Mouse (Mus musculus) forebrain, embryonic 13.5 days (tissue): ENCODE measurements around the gene Arpc2. TPM values are rescaled to one million over a fixed set of nuclear protein-coding genes. Genes with fewer than 3 reads are reported as not detected.

Experiments used
- ATAC-seq: fragments of 200-750 bp; cut with Nextera tagmentation; 2 replicates; pipeline ENCODE4 v1.8.0; 2017
- H3K27ac ChIP-seq: fragments of 300-500 bp; sonication (generic); 2 replicates; pipeline ENCODE4 v1.5.1; 2015; ENCODE audit warnings: inconsistent platforms, mild to moderate bottlenecking, moderate library complexity
- H3K27me3 ChIP-seq: fragments of 300-500 bp; sonication (generic); 2 replicates; pipeline ENCODE4 v1.6.1; 2015; ENCODE audit warnings: mild to moderate bottlenecking, inconsistent platforms
- H3K36me3 ChIP-seq: fragments of 300-500 bp; sonication (generic); 2 replicates; pipeline ENCODE4 v1.6.1; 2015; ENCODE audit warnings: mild to moderate bottlenecking, inconsistent platforms; ENCODE audit not compliant: poor library complexity, severe bottlenecking
- H3K4me1 ChIP-seq: fragments of 300-500 bp; sonication (generic); 2 replicates; pipeline ENCODE4 v1.6.1; 2015; ENCODE audit warnings: inconsistent platforms
- H3K4me2 ChIP-seq: fragments of 300-500 bp; sonication (generic); 2 replicates; pipeline ENCODE4 v1.6.1; 2015; ENCODE audit warnings: inconsistent platforms, mild to moderate bottlenecking, moderate library complexity
- H3K4me3 ChIP-seq: fragments of 300-500 bp; sonication (generic); 2 replicates; pipeline ENCODE4 v1.5.1; 2015; ENCODE audit warnings: mild to moderate bottlenecking, inconsistent platforms
- H3K9ac ChIP-seq: fragments of 300-500 bp; sonication (generic); 2 replicates; pipeline ENCODE4 v1.6.1; 2015; ENCODE audit warnings: mild to moderate bottlenecking, inconsistent platforms
- H3K9me3 ChIP-seq: fragments of 300-500 bp; sonication (generic); replicated peaks from 2 replicates; pipeline ENCODE4 v1.6.1; 2016; ENCODE audit warnings: inconsistent platforms
- WGBS: fragments of 180-500 bp; shearing (Covaris S2); methylation state at CpG from one replicate; pipeline ENCODE4 v1.1.7; 2015; 5-methylcytosine and 5-hydroxymethylcytosine counted together
- polyA plus RNA-seq: library from polyadenylated mRNA; unstranded; fragments of >200 nt; fragmentation: Nextera tagmentation; extraction: Ambion mirVana; gene quantifications from 2 replicates; pipeline ENCODE4 v1.2.1, GENCODE M21; 2015

Arpc2 gene
- 367 and 371 TPM in 2 replicates for polyA plus RNA-seq

DNA sequence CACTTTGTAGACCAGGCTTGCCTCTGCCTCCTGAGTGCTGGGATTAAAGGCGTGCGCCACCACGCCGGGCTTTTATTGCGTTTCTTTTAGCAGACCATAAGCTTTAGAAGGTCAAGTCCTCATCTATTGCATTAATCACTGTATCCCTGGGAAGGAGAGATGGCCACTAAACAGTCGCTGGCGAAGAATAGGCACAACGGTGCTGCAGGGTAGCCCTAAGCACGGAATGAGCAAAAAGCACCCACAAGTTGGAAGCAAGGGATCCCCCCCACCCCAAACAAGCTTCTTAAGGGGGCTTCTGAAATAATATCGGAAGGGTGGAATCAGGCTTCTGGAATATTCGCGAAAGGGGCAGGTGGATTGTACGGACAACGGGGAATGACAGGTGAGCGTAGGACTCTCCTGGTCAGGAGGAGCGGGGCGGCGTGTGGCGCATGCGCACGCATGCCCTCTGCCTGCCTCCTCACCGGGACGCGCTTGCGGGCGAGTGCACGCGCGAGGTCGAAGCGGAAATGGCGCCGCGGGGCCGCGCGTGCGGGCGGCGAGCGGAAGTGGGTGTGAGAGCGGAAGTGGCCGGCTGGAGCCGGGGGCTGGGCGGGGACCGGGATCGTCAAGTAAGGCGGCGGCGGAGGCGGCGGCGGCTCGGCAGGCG is at the start of gene Arpc2:
TSS of gene Arpc2 (plus strand) at position 147 of the 652 bp plus-strand sequence.
- Histone ChIP-seq H3K4me1 (peaks cover 36% of the 10 kb centered on the region), H3K27me3 (no peaks in the 10 kb centered on the region), H3K4me3 (peak within 1 kb of the TSS; percentile 99), H3K36me3 (no peaks in the 10 kb centered on the region), H3K9me3 (no peaks in the 10 kb centered on the region), H3K4me2 (peak within 1 kb of the TSS; percentile 95), H3K27ac (peak within 1 kb of the TSS; percentile 87), H3K9ac (peak within 1 kb of the TSS; percentile 97)
- ATAC-seq, result peak; percentile 93
- 1% methylated on average over 37 of the region's 55 CpGs for whole genome bisulfite sequencing

- no peaks in the 10 kb centered on the region for H3K4me1 ChIP-seq
- no peaks in the 10 kb centered on the region for H3K36me3 ChIP-seq
- H3K4me2 ChIP-seq, result no peak overlapping the region
- 92% methylated on average over 7 of the region's 7 CpGs for WGBS
- H3K9me3 ChIP-seq, result no peaks in the 10 kb centered on the region
- no peak for ATAC-seq
- no peaks in the 10 kb centered on the region for H3K27me3 ChIP-seq
- H3K9ac ChIP-seq, result no peak overlapping the region
- H3K4me3 ChIP-seq, result no peak overlapping the region
- no peak overlapping the region for H3K27ac ChIP-seq
These were observed 45.4 kb upstream of the Arpc2 start for GRCm38 (mm10) chr1:74190471-74190870.

DNA sequence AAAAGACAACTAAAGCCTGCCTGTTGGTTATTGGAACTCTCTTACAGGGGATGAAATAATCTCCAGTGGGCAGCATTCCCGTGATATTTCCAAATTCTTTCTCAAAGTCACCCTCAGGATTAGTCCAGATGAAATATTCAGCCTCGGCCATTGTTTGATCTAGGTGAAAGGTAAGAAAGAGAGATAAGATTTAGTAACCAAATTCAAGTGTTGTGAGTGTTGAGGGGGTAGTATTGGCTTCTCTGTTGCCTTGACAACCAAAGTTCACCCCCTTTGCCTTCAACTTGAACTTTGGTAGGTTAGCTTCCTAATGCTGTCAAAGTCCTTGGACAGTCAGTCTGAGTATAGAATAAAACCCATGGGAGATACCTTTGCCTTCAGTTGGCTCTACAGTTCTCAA is 43.2 kb upstream of the Arpc2 start:
- Histone ChIP-seq H3K9me3 (no peaks in the 10 kb centered on the region), H3K27me3 (no peaks in the 10 kb centered on the region), H3K4me3 (no peak overlapping the region), H3K4me2 (no peak overlapping the region), H3K36me3 (no peaks in the 10 kb centered on the region), H3K4me1 (no peaks in the 10 kb centered on the region), H3K27ac (no peak overlapping the region), H3K9ac (no peak overlapping the region)
- WGBS, result 89% methylated on average over 2 of the region's 2 CpGs
- no peak for ATAC-seq

DNA sequence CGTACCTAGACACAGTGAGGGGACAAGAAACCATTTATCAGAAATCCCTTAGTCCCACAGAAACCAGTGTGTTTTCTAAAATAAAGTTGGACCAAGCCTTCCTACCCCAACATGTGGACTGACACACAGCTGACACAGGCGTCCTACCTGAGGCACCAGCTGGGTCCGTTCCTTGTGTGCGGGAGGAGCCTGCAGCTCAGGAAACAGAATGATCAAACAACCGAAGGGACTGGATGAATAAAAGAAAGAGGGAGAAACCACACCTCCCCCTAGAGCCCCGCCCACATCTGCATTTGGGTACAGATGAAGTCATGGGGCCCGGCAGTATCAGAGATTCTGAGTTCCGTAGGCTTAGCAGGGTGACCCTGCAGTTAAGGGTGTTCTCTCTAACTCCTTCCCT is 41.4 kb upstream of the Arpc2 start, which contains the start of gene Cxcr1:
TSS of gene Cxcr1 (minus strand) at position 187 of the 400 bp plus-strand sequence.
- no peaks in the 10 kb centered on the region for H3K27me3 ChIP-seq
- WGBS, result 70% methylated on average over 8 of the region's 8 CpGs
- H3K4me3 ChIP-seq, result no peak within 1 kb of the TSS
- no peaks in the 10 kb centered on the region for H3K9me3 ChIP-seq
- H3K9ac ChIP-seq, result no peak within 1 kb of the TSS
- H3K4me2 ChIP-seq, result no peak within 1 kb of the TSS
- no peaks in the 10 kb centered on the region for H3K4me1 ChIP-seq
- ATAC-seq, result no peak
- no peaks in the 10 kb centered on the region for H3K36me3 ChIP-seq
- no peak within 1 kb of the TSS for H3K27ac ChIP-seq

GRCm38 (mm10) chr1:74195961-74196360 is 39.9 kb upstream of the Arpc2 start:
- Histone ChIP-seq H3K4me2 (no peak overlapping the region), H3K36me3 (no peaks in the 10 kb centered on the region), H3K27me3 (no peaks in the 10 kb centered on the region), H3K4me1 (no peaks in the 10 kb centered on the region), H3K27ac (no peak overlapping the region), H3K9ac (no peak overlapping the region), H3K9me3 (no peaks in the 10 kb centered on the region), H3K4me3 (no peak overlapping the region)
- WGBS, result 56% methylated on average over 7 of the region's 7 CpGs
- ATAC-seq, result no peak

GRCm38 (mm10) chr1:74196621-74197419 is 39.1 kb upstream of the Arpc2 start:
- Histone ChIP-seq H3K9ac (no peak overlapping the region), H3K27me3 (no peaks in the 10 kb centered on the region), H3K9me3 (no peaks in the 10 kb centered on the region), H3K4me2 (no peak overlapping the region), H3K27ac (no peak overlapping the region), H3K4me3 (no peak overlapping the region), H3K36me3 (no peaks in the 10 kb centered on the region), H3K4me1 (no peaks in the 10 kb centered on the region)
- WGBS, result 83% methylated on average over 17 of the region's 17 CpGs
- ATAC-seq, result no peak

GRCm38 (mm10) chr1:74197726-74198470 is 38.0 kb upstream of the Arpc2 start:
- ATAC-seq, result no peak
- H3K9ac ChIP-seq, result no peak overlapping the region
- H3K36me3 ChIP-seq, result no peaks in the 10 kb centered on the region
- no peak overlapping the region for H3K4me3 ChIP-seq
- no peaks in the 10 kb centered on the region for H3K9me3 ChIP-seq
- H3K4me2 ChIP-seq, result no peak overlapping the region
- no peak overlapping the region for H3K27ac ChIP-seq
- no peaks in the 10 kb centered on the region for H3K27me3 ChIP-seq
- no peaks in the 10 kb centered on the region for H3K4me1 ChIP-seq
- WGBS, result 80% methylated on average over 12 of the region's 12 CpGs

DNA sequence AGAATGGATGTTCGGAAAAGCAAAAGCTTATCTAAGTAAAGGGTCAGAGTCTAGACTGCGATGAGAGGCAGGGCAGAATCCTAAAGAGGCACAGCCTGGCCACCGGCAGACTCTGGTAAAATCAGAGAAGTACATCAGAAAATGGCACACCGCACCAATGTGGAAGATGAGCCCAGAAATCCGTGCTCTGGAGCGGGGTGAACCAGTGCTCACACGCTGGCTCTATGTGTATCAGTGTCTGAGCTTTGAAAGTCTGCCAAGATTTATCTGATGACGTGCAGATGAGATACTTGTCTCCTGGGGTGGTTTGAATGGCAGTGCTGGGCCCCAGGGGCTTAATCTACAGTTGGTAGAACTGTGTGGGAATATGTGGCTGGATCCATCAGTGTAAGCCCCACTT is 36.8 kb upstream of the Arpc2 start:
- 76% methylated on average over 8 of the region's 8 CpGs for WGBS
- Histone ChIP-seq H3K36me3 (no peaks in the 10 kb centered on the region), H3K9ac (no peak overlapping the region), H3K4me3 (no peak overlapping the region), H3K4me1 (no peaks in the 10 kb centered on the region), H3K27ac (no peak overlapping the region), H3K9me3 (no peaks in the 10 kb centered on the region), H3K4me2 (no peak overlapping the region), H3K27me3 (no peaks in the 10 kb centered on the region)
- ATAC-seq, result no peak

GRCm38 (mm10) chr1:74201048-74201844 is 34.6 kb upstream of the Arpc2 start:
- H3K9me3 ChIP-seq, result no peaks in the 10 kb centered on the region
- H3K27ac ChIP-seq, result no peak overlapping the region
- WGBS, result 85% methylated on average over 7 of the region's 7 CpGs
- no peaks in the 10 kb centered on the region for H3K36me3 ChIP-seq
- H3K4me1 ChIP-seq, result no peaks in the 10 kb centered on the region
- H3K4me2 ChIP-seq, result no peak overlapping the region
- no peak for ATAC-seq
- no peak overlapping the region for H3K4me3 ChIP-seq
- H3K27me3 ChIP-seq, result no peaks in the 10 kb centered on the region
- no peak overlapping the region for H3K9ac ChIP-seq

DNA sequence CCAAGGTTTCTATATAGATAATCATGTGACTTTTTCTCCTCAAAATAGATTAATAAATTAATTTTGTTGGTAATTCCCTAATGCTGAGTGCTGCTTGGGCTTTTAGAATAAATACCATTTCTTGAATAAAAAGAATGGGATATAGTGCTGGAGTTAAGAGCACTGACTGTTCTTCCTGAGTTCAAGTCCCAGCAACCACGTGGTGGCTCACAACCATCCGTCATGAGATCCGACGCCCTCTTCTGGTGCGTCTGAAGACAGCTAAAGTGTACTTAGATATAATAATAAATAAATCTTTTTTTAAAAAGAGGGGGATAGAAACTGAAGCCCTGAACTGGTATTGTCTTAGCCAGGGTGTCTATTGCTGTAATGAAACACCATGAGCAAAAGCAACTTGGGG is 32.4 kb upstream of the Arpc2 start:
- 66% methylated on average over 5 of the region's 5 CpGs for WGBS
- H3K27me3 ChIP-seq, result no peaks in the 10 kb centered on the region
- H3K9me3 ChIP-seq, result no peaks in the 10 kb centered on the region
- H3K4me3 ChIP-seq, result no peak overlapping the region
- no peak overlapping the region for H3K27ac ChIP-seq
- no peak overlapping the region for H3K9ac ChIP-seq
- ATAC-seq, result no peak
- no peaks in the 10 kb centered on the region for H3K4me1 ChIP-seq
- no peak overlapping the region for H3K4me2 ChIP-seq
- H3K36me3 ChIP-seq, result no peaks in the 10 kb centered on the region

DNA sequence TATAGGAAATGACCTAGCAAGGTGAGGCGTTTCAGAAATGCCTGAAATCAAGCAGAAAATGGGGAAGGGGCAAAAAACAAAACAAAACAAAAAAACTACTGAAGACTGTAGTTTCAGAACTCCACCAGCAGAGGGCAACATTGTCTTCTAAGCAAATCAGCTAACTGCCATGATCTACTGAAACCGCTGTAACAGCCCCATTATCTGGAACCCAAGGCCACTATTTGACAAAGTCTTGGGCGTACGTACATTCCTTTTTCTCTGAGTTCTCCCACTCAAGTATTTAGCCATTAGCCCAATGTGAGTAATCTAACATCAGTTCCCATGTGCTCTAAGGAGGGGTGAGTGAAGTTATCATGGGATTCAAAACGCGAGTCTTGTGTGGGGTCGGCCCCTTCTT is 30.0 kb upstream of the Arpc2 start:
- Histone ChIP-seq H3K27ac (no peak overlapping the region), H3K9me3 (no peaks in the 10 kb centered on the region), H3K4me3 (no peak overlapping the region), H3K36me3 (no peaks in the 10 kb centered on the region), H3K4me1 (no peaks in the 10 kb centered on the region), H3K9ac (no peak overlapping the region), H3K27me3 (no peaks in the 10 kb centered on the region), H3K4me2 (no peak overlapping the region)
- ATAC-seq, result no peak
- 73% methylated on average over 7 of the region's 7 CpGs for WGBS
